Mouse (Mus musculus) gastrocnemius, postnatal 14 days (tissue): ENCODE results near the gene Sec22c. TPM values are rescaled to one million over a fixed set of nuclear protein-coding genes. Genes with fewer than 3 reads are reported as not detected.
A peak's percentile ranks its signal among the peaks of the same experiment; 100 is the strongest.

Experiments used
- DNase-seq: peaks from one replicate; pipeline ENCODE4 v3.0.0; 2021; ENCODE audit warnings: mixed read lengths
- intact Hi-C: fragments of 180-260 bp; cut with DNase I; formaldehyde crosslinking; loops from one replicate; pipeline ENCODE4 v1.15.1; 2025; ENCODE audit warnings: low total_unique reads
- long read RNA-seq, 2 experiments: library from polyadenylated mRNA; stranded (forward); transcript quantifications; one replicate each; pipeline ENCODE4 v2.0.0; 2021
- total RNA-seq, 2 experiments: library from RNA; stranded (reverse); gene quantifications; 2 replicates each; pipeline ENCODE4 v1.2.3; 2021

The Sec22c gene
- total RNA-seq: 1 to 10 TPM; 3.1 to 6.1 TPM
- long read RNA-seq, experiment 1, partial matches to known transcripts: 1 of 1 reads
- long read RNA-seq, experiment 1, other reads (novel, unspliced or antisense): 0 of 1 reads
- long read RNA-seq, experiment 2, partial matches to known transcripts: 0 of 3 reads
- long read RNA-seq, experiment 2, other reads (novel, unspliced or antisense): 2 of 3 reads

DNA sequence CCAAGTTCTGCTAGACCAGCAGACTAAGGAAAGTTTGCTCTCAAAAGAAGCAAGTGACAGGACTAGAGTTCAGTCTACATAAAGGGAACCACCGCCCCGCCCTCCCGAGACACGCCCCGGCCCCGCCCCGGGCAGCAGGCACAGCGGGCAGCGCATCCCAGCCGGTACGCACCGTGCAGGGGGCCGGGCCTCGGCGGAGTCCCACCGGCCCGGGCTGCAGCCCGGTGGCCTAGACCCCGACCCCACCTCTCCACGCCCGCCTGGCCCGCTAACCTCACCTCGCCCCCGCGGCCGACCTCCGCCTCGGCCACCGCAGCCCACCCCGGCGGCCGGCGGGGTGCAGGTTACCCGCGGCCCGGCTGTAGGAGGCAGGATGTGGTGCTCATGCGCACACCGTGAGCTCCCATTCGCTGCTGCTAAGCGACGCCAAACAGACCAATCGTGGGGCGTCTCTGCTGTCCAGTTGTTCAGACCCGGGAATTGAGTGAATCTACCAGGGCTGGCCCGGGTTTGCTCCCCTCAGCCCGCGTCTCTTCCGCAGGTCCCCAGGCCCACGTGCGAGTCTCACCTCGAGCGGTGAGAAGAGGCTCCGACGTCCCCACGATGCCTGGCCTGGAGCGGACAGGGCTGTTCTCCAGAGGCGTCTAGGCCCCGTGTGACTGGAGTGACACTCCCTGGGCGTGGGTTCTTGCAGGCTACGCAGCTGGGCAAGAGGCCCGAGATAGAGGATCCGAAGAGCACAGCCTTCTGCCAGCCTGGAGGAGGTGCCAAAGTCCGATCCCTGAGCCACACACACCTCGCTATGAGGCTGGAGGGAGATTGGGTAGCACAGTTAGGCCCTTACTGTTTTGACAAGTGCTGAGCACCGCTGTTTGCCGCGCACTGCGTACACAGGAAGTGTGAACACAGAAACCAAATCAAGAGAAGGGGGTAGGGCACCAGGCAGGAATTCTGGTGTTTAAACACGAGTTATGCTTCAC is at the start of gene Sec22c:
Gene Sec22c, minus strand, starts transcription at position 845 of the 980 bp plus-strand sequence.
- DNase-seq: peak; percentile 89
- intact Hi-C loops: no loop called here

GRCm38 (mm10) chr9:121754624-121755023 is 49.3 kb upstream of the Sec22c start:
- intact Hi-C loops: no loop called here
- DNase-seq: no peak

- intact Hi-C loops: no loop called here
These were observed 47.5 kb upstream of the Sec22c start for GRCm38 (mm10) chr9:121752774-121753173.

DNA sequence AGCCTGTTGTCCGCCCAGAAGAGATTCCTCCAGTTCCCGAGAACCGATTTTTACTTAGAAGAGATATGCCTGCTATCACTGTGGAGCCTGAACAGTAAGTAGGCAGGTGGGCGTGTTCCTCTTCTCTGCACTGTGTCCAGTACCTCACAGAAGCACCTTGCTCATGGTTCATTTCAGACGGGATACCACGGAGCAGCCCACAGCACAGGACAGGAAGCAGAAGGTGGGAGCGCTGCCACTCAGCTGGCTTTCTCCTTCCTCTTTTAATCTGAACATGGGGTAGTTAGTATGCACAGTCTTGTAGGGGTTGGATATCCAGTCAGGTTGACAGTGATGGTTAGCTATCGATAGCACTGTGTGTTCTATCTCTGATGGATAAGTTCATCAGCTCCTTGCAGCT is 38.8 kb upstream of the Sec22c start:
- intact Hi-C loops: no loop called here

More at GRCm38 (mm10) chr9:121752774-121753173, 47.5 kb upstream of the Sec22c start:
- DNase-seq: no peak

GRCm38 (mm10) chr9:121741168-121741567 is 35.9 kb upstream of the Sec22c start:
- intact Hi-C loops: no loop called here

More for the DNA sequence above, 38.8 kb upstream of the Sec22c start:
- DNase-seq: no peak

DNA sequence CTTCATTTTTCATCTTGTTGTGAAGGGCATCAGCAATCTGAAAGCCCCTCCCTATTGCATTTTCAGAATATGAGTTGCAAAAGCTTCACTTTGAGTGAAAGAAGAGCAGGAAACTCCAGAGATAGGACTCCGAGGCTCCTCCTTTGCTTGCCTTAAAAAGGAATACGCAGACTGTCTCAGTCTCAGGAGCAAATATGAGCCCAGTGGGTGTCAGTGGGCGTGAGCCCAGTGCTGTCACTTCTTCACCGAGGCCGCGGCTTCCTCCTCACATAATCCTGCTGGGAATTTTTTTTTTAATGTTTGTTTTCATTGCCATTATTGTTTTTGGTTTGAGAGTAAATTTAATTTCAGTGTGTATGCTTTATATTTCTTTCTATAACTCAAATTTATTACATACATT is 35.2 kb upstream of the Sec22c start:
- intact Hi-C loops: no loop called here
- no peak for DNase-seq

More at GRCm38 (mm10) chr9:121741168-121741567, 35.9 kb upstream of the Sec22c start:
- no peak for DNase-seq

GRCm38 (mm10) chr9:121719347-121720331 is 14.3 kb upstream of the Sec22c start:
- DNase-seq: peak; percentile 64
- intact Hi-C loops: no loop called here

DNA sequence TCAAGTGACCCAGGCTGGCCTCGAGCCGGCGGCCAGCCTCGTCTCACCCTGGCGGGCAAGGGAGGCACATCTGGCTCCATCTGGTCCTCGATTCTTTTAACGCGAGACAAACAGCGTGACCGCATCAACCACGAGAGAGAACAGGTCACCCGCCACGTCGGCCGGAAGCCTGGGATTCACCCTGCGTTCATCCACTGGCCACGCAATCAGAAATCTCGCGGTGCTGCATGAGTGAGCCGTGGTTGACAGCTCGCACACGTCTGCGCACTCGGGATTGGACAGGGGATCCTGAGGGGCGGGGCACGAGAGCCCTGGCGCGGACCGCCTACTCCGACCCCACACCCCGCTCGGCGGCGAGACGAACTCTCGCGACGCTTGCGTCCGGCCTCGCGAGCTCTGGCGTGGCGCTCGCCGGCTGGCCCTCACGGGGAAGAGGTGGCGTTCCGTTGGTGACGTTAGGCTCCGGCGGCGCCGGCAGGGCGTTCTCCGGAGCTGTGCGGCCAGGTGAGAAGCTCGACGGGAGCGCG is 13.6 kb upstream of the Sec22c start, which contains the start of gene Nktr:
Gene Nktr, plus strand, starts transcription at position 378 of the 527 bp plus-strand sequence.
- DNase-seq: peak; percentile 99
- intact Hi-C loops: no loop called here

GRCm38 (mm10) chr9:121718070-121718705 is 12.9 kb upstream of the Sec22c start:
- no peak for DNase-seq
- intact Hi-C loops: no loop called here

DNA sequence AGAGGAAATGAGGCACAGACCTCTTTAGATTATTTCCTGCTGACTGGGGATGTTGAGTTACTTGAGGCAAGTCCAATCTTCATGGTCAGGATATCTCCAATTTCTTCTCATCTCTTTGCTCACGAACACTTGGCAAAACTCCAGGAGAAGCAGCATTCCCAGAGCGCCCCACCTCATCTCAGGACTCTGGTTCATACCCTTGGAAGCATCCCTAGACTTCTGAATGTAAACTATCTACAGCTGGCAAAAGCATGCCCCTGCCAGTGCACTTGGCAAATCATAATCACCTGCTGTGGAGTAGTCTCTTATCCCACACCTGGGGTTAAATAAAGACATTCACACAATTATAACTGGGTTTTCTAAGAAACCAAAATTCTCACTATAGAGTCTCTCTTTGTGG is 11.8 kb upstream of the Sec22c start:
- intact Hi-C loops: no loop called here
- no peak for DNase-seq

GRCm38 (mm10) chr9:121710584-121710975 is 5.3 kb upstream of the Sec22c start:
- intact Hi-C loops: no loop called here
- no peak for DNase-seq

GRCm38 (mm10) chr9:121709898-121710583 is 4.8 kb upstream of the Sec22c start, which contains the start of gene Ss18l2:
Ss18l2 (plus strand) TSS chr9:121710329.
- intact Hi-C loops: no loop called here
- DNase-seq: peak; percentile 98

DNA sequence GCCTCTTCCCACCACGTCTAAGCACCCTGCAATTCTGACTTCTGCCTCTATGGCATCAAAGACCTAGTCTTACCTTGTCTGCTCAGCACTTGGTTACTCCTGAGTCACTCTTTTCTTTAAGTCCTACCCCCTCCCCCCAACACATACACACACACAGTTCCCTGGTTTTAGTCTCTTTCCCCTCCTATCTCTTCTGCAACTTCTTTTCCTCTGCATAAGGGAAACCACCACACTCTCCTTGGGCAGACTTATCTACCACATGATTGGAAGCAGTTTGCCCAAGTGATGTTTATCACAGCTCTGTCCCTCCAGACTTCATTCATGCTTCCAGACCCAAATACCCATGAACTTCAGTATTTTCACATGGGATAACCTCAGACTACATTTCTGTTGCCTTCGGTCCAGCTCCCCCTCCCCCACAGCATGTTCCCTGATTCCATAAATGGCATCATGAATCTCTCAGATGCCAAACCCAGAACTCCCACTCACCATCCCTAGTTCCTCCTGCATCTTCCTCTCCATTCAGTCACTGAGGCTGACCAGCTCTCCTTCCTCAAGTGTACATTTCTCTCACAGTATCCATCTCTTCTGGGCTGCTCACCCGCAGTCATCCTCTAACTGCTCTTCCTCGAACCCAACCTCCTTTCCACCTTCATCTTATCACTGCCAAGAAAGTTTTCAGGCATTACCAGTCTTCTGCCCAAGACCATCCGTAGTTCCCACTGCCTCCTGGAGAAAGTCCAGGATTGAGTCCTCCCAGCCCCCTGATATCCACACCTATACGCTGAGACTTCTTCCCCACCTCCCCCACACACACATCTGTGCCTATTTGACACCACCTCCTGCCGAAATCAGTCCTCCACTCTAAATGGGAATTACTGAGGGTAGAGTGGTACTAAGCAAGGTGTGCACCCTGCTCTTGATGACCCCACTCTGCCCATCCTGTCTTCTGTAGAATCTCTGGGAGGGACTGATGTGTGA is 3.5 kb upstream of the Sec22c start:
- no peak for DNase-seq
- intact Hi-C loops: no loop called here

DNA sequence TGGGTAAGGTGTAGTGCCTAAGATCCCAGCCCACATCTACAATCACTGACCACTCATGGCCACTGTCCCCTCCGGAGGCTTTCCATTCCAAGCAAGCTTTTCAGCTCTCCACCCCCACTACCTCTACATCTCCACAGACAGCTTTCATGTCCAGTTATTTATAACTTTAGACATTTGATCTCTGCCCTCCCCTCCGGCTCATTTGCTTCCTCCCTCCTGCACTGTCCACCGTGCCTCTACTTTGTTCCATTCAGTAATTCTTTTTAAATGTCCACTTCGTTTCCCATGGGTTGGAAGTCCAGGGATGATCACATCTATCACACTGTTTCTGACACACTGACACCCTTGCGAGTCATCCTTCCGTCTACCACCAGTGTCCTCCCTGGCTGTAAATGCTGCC is 2.5 kb upstream of the Sec22c start:
- intact Hi-C loops: no loop called here
- DNase-seq: no peak

GRCm38 (mm10) chr9:121706029-121706675 is 862 bp upstream of the Sec22c start:
- intact Hi-C loops: no loop called here
- no peak for DNase-seq

DNA sequence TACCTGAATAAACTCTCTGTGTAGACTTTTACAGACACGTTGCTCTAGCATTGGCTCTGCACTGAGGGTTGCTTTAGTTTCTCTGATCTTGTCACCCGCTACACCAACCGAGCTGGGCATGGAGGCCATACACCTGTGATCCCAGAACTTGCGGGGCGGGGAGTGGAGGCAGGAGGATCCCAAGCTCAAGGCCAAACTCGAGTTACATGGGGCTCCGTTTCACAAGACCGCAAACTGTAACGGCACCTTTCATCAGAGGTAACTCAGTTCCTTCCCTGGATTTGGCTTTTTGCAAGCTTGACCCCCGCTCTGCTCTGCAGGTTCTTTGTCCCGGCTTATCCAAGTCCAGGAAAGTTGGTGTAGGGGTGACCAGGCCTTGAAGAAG is 1.0 kb downstream of the Sec22c start:
- intact Hi-C loops: no loop called here

More for the DNA sequence above, 1.0 kb downstream of the Sec22c start:
- no peak for DNase-seq
